Mouse (Mus musculus): ENCODE results near the gene Slc27a1.

The Slc27a1 gene

GRCm38 (mm10) chr8:71554644-71555043 lies 14.0 kb upstream of the Slc27a1 start:
- DNase-seq (ENCODE audit: low read depth, low spot score) = no peak

DNA sequence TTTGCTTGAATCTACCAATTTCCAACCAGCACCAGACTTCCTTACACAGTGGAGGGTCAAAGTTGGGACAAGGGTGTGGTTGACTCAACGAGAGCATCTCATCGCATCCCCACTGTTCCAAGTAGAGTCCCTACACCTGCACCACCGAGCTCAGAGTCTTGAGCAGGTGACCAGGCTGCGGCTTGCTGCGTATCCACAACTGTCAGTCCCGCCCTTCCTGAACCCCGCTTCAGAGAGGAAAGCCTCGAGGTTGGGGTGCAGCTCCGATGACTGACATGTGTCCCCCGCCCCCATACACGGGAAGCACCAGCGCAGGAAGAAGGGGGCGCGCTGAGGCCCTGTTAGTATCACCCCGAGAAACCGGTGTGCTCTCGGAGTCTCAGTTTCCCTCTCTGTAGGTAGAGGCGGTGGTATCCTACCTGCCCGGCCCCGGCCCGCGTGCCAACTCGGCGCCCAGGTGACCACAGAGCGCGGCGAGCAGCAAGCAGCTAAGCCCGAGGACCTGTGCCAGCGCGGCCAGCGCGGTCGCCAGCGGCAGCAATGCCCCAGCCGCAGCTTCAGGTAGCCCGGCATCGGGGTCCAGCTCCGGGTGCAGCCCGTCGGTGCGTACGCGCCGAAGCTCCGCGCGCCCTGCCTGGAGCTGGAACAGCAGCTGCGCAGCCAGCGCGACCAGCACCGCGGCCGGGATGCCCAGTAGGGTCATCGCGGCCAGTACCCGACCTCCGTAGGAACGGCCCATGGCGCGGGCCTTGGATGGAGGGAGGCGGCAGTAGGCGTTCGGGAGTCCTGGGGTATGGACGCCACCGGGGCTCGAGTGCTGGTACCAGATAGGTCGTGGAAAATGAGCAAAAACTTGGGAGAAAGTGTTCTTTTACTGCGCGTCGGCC lies 10.4 kb upstream of the Slc27a1 start, which contains the start of gene Tmem221:
TSS of gene Tmem221 (minus strand) at position 801 of the 887 bp plus-strand sequence.
- no peak for DNase-seq (ENCODE audit: low read depth, low spot score)

- peak; percentile 40 for DNase-seq (ENCODE audit: low read depth, low spot score)
Observed at GRCm38 (mm10) chr8:71558958-71559690, 9.6 kb upstream of the Slc27a1 start.

DNA sequence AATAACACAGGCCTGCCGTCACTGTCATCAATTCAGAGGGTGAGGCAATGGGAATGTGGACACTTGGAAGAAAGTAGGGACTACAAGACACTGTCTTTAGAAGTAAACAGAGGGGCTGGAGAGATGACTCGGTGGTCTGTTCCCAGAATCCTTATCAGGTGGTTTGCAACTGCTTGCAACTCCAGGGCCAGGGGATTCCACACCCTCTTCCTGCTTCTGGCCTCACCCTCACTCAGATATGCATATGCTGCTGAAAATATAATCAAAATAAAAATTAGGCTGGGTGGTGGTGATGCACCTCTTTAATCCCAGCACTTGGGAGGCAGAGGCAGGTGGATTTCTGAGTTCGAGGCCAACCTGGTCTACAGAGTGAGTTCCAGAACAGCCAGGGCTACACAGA lies 8.6 kb upstream of the Slc27a1 start:
- no peak for DNase-seq (ENCODE audit: low read depth, low spot score)

GRCm38 (mm10) chr8:71560765-71561164 lies 7.9 kb upstream of the Slc27a1 start:
- DNase-seq (ENCODE audit: low read depth, low spot score) = no peak

- DNase-seq (ENCODE audit: low read depth, low spot score) = peak; percentile 56
Observed at GRCm38 (mm10) chr8:71561401-71561800, 7.3 kb upstream of the Slc27a1 start.

DNA sequence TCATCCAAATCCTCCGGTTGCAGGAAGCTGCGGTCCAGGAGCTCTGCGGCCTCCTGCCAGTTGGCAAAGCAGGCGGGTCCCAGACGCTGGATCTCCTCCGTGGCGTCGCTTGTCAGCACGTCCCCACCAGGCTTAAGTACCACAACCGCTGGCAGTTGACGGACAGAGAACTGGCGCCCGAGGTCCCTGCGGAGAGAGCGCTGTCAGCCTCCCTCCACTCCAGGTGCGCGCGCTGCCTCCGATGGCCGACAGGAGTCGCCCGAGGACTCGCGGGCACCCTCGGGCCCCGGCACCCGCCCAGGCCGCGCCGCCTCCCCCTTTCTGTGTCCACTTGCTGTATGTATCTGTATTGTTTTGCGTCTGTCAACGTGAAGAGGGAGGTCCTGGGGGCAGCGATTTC lies 5.9 kb upstream of the Slc27a1 start:
- no peak for DNase-seq (ENCODE audit: low read depth, low spot score)

- no peak for DNase-seq (ENCODE audit: low read depth, low spot score)
Observed at GRCm38 (mm10) chr8:71563992-71564391, 4.7 kb upstream of the Slc27a1 start.

- DNase-seq (ENCODE audit: low read depth, low spot score) = no peak
Observed at GRCm38 (mm10) chr8:71566501-71566900, 2.2 kb upstream of the Slc27a1 start, which contains the start of gene Nxnl1. Gene Nxnl1 (minus strand): TSS chr8:71566601.

DNA sequence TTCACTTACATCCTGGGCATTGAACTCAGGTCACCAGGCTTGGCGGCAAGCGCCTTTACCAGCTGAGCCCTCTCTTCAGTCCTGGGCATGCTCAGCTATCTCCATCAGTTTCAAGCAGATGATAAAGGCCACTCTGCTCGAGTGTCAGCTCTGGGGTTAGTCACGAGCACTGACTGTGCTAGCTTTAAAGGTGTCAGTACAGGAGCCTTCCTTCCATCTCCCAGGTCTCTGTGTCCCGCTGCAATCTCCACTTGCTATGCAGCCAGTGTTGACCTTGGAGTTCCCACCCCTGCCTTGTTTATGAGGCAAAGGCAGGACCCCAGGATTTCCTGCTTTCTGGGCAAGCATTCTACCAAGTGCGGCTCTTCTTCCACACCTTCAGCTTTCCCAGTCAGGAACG lies 1.1 kb upstream of the Slc27a1 start:
- DNase-seq (ENCODE audit: low read depth, low spot score) = no peak

- no peak for DNase-seq (ENCODE audit: low read depth, low spot score)
Observed at GRCm38 (mm10) chr8:71568941-71569340, 259 bp downstream of the Slc27a1 start.

- peak; percentile 83 for DNase-seq (ENCODE audit: low read depth, low spot score)
Observed at GRCm38 (mm10) chr8:71569366-71570290, 946 bp downstream of the Slc27a1 start.

DNA sequence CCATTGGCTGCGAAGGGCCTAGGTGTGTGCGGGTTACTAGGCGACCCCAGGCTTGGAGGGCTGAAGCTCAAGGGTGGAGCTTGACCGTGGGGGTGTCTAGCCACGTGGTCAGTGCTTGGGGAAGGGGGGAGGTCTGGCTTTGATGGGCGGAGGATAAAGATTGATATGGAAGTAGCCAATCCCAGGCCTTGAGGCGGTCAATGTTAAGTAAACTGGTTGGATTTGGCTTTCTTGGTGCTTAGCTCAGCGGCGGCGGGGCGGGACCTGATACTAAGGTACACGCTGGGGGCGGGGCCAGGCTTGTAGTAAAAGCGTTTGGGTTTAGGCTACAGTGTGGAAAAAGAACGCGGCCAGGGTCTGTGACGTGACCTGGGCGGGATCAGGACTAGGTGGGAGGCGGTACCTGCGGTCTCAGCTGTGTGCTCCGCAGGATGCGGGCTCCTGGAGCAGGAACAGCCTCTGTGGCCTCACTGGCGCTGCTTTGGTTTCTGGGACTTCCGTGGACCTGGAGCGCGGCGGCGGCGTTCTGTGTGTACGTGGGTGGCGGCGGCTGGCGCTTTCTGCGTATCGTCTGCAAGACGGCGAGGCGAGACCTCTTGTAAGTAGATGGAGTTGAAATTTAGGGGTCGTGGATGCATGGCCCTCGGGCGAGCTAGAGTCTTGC lies 1.7 kb downstream of the Slc27a1 start:
- peak; percentile 86 for DNase-seq (ENCODE audit: low read depth, low spot score)

DNA sequence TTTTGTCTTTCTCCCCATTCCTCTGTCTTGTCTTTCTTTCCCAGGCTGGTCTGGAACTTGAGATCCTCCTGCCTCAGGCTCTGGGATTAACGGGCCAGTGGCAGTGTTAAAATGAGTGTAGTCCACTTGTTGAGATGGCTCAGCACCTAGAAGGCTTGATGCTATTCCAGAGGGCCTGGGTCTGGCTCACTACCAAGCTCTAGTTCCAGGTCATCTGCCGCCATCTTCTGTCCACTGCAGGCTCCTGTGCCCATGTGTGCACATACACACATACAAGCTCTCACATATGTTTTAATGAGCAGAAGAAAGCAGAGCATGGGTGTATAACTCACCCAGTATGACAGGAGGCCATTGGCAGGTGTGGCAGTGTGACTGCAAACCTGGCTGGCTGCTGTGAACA lies 3.4 kb downstream of the Slc27a1 start:
- DNase-seq (ENCODE audit: low read depth, low spot score) = no peak

- DNase-seq (ENCODE audit: low read depth, low spot score) = no peak
Observed at GRCm38 (mm10) chr8:71572847-71573633, 4.4 kb downstream of the Slc27a1 start.

GRCm38 (mm10) chr8:71574426-71574825 lies 5.7 kb downstream of the Slc27a1 start:
- DNase-seq (ENCODE audit: low read depth, low spot score) = no peak

DNA sequence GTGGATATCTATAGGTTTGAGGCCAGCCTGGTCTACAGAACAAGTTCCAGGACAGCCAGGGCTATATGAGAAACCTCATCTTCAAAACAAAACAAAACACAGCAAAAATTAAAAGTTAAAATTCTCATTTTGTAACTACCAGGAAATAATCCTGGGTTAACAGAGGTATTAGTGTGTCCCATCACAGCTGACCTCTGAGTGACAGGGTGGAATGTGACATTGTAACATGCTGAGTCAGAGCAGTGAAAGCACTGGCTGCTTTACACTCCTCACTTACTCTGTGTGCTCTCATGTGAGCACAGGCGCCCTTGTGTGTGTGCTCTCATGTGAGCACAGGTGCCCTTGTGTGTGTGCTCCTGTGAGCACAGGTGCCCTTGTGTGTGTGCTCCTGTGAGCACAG lies 6.3 kb downstream of the Slc27a1 start:
- DNase-seq (ENCODE audit: low read depth, low spot score) = no peak

DNA sequence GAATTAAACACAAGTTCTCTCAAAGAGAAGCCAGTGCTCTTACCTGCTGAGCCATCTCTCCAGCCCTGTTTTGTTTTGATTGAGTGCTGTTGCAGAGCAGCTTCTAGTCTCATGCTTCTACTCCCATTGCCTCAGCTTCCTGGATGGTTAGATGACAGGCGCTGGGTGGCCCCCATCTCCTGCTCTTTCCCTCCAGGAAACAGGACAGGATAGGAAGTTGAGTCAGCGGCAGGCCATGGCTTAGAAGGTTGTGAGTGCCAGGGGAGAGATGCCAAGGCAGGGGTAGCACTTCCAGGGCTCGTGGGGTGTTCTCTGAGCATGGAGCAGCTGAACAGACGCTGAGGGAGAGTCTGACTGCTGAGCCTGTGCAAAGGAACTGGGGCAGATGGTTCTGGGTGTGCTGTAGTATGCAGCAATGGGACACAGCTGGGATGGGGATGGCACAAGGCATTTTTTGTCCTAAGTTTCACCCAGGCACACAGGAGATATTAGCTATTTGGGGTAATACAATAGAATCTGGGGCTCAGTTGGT lies 9.2 kb downstream of the Slc27a1 start:
- no peak for DNase-seq (ENCODE audit: low read depth, low spot score)

GRCm38 (mm10) chr8:71579009-71579408 lies 10.3 kb downstream of the Slc27a1 start:
- no peak for DNase-seq (ENCODE audit: low read depth, low spot score)

DNA sequence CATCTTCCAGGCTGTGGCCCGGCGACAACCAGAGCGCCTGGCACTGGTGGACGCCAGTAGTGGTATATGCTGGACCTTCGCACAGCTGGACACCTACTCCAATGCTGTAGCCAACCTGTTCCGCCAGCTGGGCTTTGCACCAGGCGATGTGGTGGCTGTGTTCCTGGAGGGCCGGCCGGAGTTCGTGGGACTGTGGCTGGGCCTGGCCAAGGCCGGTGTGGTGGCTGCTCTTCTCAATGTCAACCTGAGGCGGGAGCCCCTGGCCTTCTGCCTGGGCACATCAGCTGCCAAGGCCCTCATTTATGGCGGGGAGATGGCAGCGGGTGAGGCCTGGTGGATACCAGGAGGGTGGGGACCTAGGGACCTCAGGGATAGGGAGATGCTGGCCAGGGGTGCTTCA lies 10.8 kb downstream of the Slc27a1 start:
- DNase-seq (ENCODE audit: low read depth, low spot score) = no peak
